In genomic region chr8:117692131-117692530, GRCm38 (mm10) we compare ENCODE assay signal across 31 mouse cellular contexts. TPM values are rescaled to one million over a fixed set of nuclear protein-coding genes. Genes with fewer than 3 reads are reported as not detected.
DNase-seq lines count a peak whose midpoint lies in the region; ATAC-seq and TF ChIP-seq lines count a peak whose summit lies in the region.
"Had no signal": no experiment of that assay in that cellular context is flagged by ENCODE, and none has a peak within 500 bp of the region (broad histone marks: within the 10 kb centered on the region; RNA-seq: fewer than 3 reads in every experiment).

No protein-coding gene starts in this region.

- DNase-seq in lung, postnatal 36 days, result no peak
- no peak for DNase-seq in left cerebral cortex, postnatal 10 days (ENCODE audit: extremely low spot score in 1 of 2, low spot score in 2 of 2)
- no peak for DNase-seq in heart, adult 8-10 months (ENCODE audit: low spot score)
- DNase-seq in adrenal gland, adult 8-10 months, result no peak
- DNase-seq: adrenal gland, postnatal 25 days; cerebellum, adult 11-12 months; cerebellum, adult 9-11 months; embryo, embryonic 11 days; heart, postnatal 14 days; kidney, postnatal 25 days; lung, embryonic 14.5 days; lung, postnatal 4 days had no signal

- H3K9ac ChIP-seq in lung, embryonic 16.5 days (ENCODE audit: low read length), result no peak overlapping the region
- no peak overlapping the region for H3K9ac ChIP-seq in intestine, postnatal 0 days (ENCODE audit: low read depth, low read length)
- no peak overlapping the region for H3K9ac ChIP-seq in stomach, embryonic 15.5 days
- H3K9ac ChIP-seq: embryonic facial prominence, embryonic 12.5 days; kidney, embryonic 15.5 days; limb, embryonic 13.5 days; lung, embryonic 14.5 days; midbrain, embryonic 13.5 days; neural tube, embryonic 13.5 days had no signal

- TF ChIP-seq CTCF in intestine, postnatal 0 days (IDR thresholded peaks at IDR 0.05; ENCODE audit: low read depth), result no peak

- WGBS in lung, embryonic 16.5 days, result 62% methylated on average over 4 of the region's 4 CpGs
- 42% methylated on average over 4 of the region's 4 CpGs for WGBS in intestine, postnatal 0 days
- 71% methylated on average over 4 of the region's 4 CpGs for WGBS in stomach, embryonic 15.5 days

- no peaks in the 10 kb centered on the region for H3K36me3 ChIP-seq in lung, embryonic 16.5 days (ENCODE audit: control insufficient read depth, insufficient read depth, low read length)
- H3K36me3 ChIP-seq in intestine, postnatal 0 days (ENCODE audit: control insufficient read depth, insufficient read depth), result no peaks in the 10 kb centered on the region
- H3K36me3 ChIP-seq in stomach, embryonic 15.5 days, result no peaks in the 10 kb centered on the region
- H3K36me3 ChIP-seq: embryonic facial prominence, embryonic 12.5 days; forebrain, embryonic 10.5 days; kidney, embryonic 15.5 days; limb, embryonic 13.5 days; midbrain, embryonic 13.5 days; neural tube, embryonic 13.5 days had no signal

- no peaks in the 10 kb centered on the region for H3K4me1 ChIP-seq in lung, embryonic 16.5 days (replicated peaks; ENCODE audit: control insufficient read depth, insufficient read depth, low read length)
- peaks cover 8% of the 10 kb centered on the region; the same call in 1 of the 2 replicates for H3K4me1 ChIP-seq in intestine, postnatal 0 days (replicated peaks; ENCODE audit: control insufficient read depth, insufficient read depth, low read length)
- no peaks in the 10 kb centered on the region for H3K4me1 ChIP-seq in stomach, embryonic 15.5 days
- H3K4me1 ChIP-seq: embryonic facial prominence, embryonic 12.5 days; forebrain, embryonic 10.5 days; kidney, embryonic 15.5 days; limb, embryonic 13.5 days; midbrain, embryonic 13.5 days; neural tube, embryonic 13.5 days had no signal

- no peak overlapping the region for H3K4me2 ChIP-seq in lung, embryonic 16.5 days (ENCODE audit: low read depth, low read length)
- H3K4me2 ChIP-seq in intestine, postnatal 0 days (replicated peaks; ENCODE audit: low read depth), result no peak overlapping the region
- H3K4me2 ChIP-seq in stomach, embryonic 15.5 days, result no peak overlapping the region
- H3K4me2 ChIP-seq: embryonic facial prominence, embryonic 12.5 days; kidney, embryonic 15.5 days; limb, embryonic 13.5 days; lung, embryonic 14.5 days; midbrain, embryonic 13.5 days; neural tube, embryonic 13.5 days had no signal

- intact Hi-C loops in left cerebral cortex, postnatal 10 days (cut with DNase I), result no loop called here

- no peaks in the 10 kb centered on the region for H3K27me3 ChIP-seq in lung, embryonic 16.5 days (ENCODE audit: control insufficient read depth, insufficient read depth, low read depth, low read length)
- no peaks in the 10 kb centered on the region for H3K27me3 ChIP-seq in intestine, postnatal 0 days (replicated peaks; ENCODE audit: control insufficient read depth, insufficient read depth, low read length)
- no peaks in the 10 kb centered on the region for H3K27me3 ChIP-seq in stomach, embryonic 15.5 days (replicated peaks)
- H3K27me3 ChIP-seq: embryonic facial prominence, embryonic 12.5 days; kidney, embryonic 15.5 days; limb, embryonic 13.5 days; midbrain, embryonic 13.5 days; neural tube, embryonic 13.5 days had no signal

- no peak overlapping the region for H3K27ac ChIP-seq in lung, embryonic 16.5 days (ENCODE audit: low read length)
- peak overlapping the region; percentile 36; the same call in 1 of the 2 replicates for H3K27ac ChIP-seq in intestine, postnatal 0 days (ENCODE audit: low read depth, low read length)
- peak overlapping the region; percentile 70 for H3K27ac ChIP-seq in stomach, embryonic 15.5 days
- H3K27ac ChIP-seq: embryonic facial prominence, embryonic 12.5 days; forebrain, embryonic 10.5 days; kidney, embryonic 15.5 days; left cerebral cortex, adult 2 months; limb, embryonic 13.5 days; midbrain, embryonic 13.5 days; neural tube, embryonic 13.5 days had no signal

- ATAC-seq in lung, embryonic 16.5 days (ENCODE audit: low read depth), result peak; percentile 66
- ATAC-seq in granulocyte monocyte progenitor cell, adult 5-6 weeks (replicated peaks; ENCODE audit: poor library complexity, severe bottlenecking), result peak; percentile 69
- peak; percentile 76 for ATAC-seq in intestine, postnatal 0 days
- ATAC-seq in stomach, embryonic 15.5 days (ENCODE audit: insufficient read depth, low FRiP score, low read depth), result peak; percentile 90
- ATAC-seq: CD4-positive, CD25-positive, alpha-beta regulatory T cell, adult 4 months; forebrain, embryonic 16.5 days; hindbrain, embryonic 16.5 days; midbrain, embryonic 13.5 days had no signal

- no peaks in the 10 kb centered on the region for H3K9me3 ChIP-seq in lung, embryonic 16.5 days (ENCODE audit: control insufficient read depth, low read length)
- no peaks in the 10 kb centered on the region for H3K9me3 ChIP-seq in intestine, postnatal 0 days (ENCODE audit: control insufficient read depth)
- H3K9me3 ChIP-seq in stomach, embryonic 15.5 days, result no peaks in the 10 kb centered on the region
- H3K9me3 ChIP-seq: embryonic facial prominence, embryonic 12.5 days; forebrain, embryonic 10.5 days; kidney, embryonic 15.5 days; limb, embryonic 13.5 days; midbrain, embryonic 13.5 days; neural tube, embryonic 13.5 days had no signal

- H3K4me3 ChIP-seq in lung, embryonic 16.5 days (ENCODE audit: low read length), result no peak overlapping the region
- H3K4me3 ChIP-seq in intestine, postnatal 0 days (ENCODE audit: low read depth, low read length), result no peak overlapping the region
- no peak overlapping the region for H3K4me3 ChIP-seq in stomach, embryonic 15.5 days (replicated peaks)
- H3K4me3 ChIP-seq: embryonic facial prominence, embryonic 12.5 days; forebrain, embryonic 10.5 days; kidney, embryonic 15.5 days; left cerebral cortex, adult 2 months; limb, embryonic 13.5 days; midbrain, embryonic 13.5 days; neural tube, embryonic 13.5 days had no signal

RNA-seq across cellular contexts. Expression of gene Hsd17b2, which starts 9.6 kb away (rescaled TPM):
- 1.6 TPM in 1 of 2 replicates, not detected in the other for polyA plus RNA-seq in lung, embryonic 16.5 days (2015; fragmentation: Nextera tagmentation; extraction: Ambion mirVana)
- not detected in 2 replicates for total RNA-seq in granulocyte monocyte progenitor cell, adult 5-6 weeks (2014; fragmentation: Nextera tagmentation)
- not detected in 2 replicates for total RNA-seq in granulocyte monocyte progenitor cell, adult 5-6 weeks (2017)
- polyA plus RNA-seq in intestine, postnatal 0 days (2015; fragmentation: Nextera tagmentation; extraction: Ambion mirVana), result 66.3 and 69.9 TPM in 2 replicates
- polyA plus RNA-seq in stomach, embryonic 15.5 days (2015; fragmentation: Nextera tagmentation; extraction: Ambion mirVana), result 21.5 and 23.7 TPM in 2 replicates
- total RNA-seq in left cerebral cortex, postnatal 10 days (2021), result under 1 TPM in 1 of 2 experiments, not detected in 1; 0.56 TPM
- total RNA-seq in heart, adult 8-10 months (2022), result not detected
- not detected for total RNA-seq in adrenal gland, adult 8-10 months (2022)
- total RNA-seq: adrenal gland, postnatal 25 days; gastrocnemius, adult 8-10 months; heart, postnatal 14 days; layer of hippocampus, postnatal 10 days; left cerebral cortex, adult 2 months; megakaryocyte-erythroid progenitor cell, adult 5-6 weeks had no signal
- polyA plus RNA-seq: embryonic facial prominence, embryonic 12.5 days; forebrain, embryonic 10.5 days; forebrain, embryonic 16.5 days; heart, embryonic 14.5 days; hindbrain, embryonic 11.5 days; limb, embryonic 13.5 days had no signal

RNA-seq across cellular contexts. Expression of gene Sdr42e1, which starts 18.6 kb away (rescaled TPM):
- 4.0 and 4.2 TPM in 2 replicates for polyA plus RNA-seq in lung, embryonic 16.5 days (2015; fragmentation: Nextera tagmentation; extraction: Ambion mirVana)
- 1.9 and 3.8 TPM in 2 replicates for total RNA-seq in granulocyte monocyte progenitor cell, adult 5-6 weeks (2014; fragmentation: Nextera tagmentation)
- total RNA-seq in granulocyte monocyte progenitor cell, adult 5-6 weeks (2017), result 6.0 and 9.6 TPM in 2 replicates
- polyA plus RNA-seq in intestine, postnatal 0 days (2015; fragmentation: Nextera tagmentation; extraction: Ambion mirVana), result 6.0 and 7.7 TPM in 2 replicates
- 7.2 TPM in 2 replicates for polyA plus RNA-seq in stomach, embryonic 15.5 days (2015; fragmentation: Nextera tagmentation; extraction: Ambion mirVana)
- 1 to 10 TPM; 4.1 to 4.9 TPM for total RNA-seq in left cerebral cortex, postnatal 10 days (2021)
- 1 to 10 TPM; 2.1 to 2.8 (median 2.2) TPM for total RNA-seq in heart, adult 8-10 months (2022)
- total RNA-seq in adrenal gland, adult 8-10 months (2022), result 1 to 10 TPM; 1.6 to 3.5 (median 2.0) TPM
